Mouse (Mus musculus) testis, postnatal 14 days (tissue): ENCODE measurements around the gene Scrn2.

Experiments used
- DNase-seq: peaks from one replicate; pipeline ENCODE4 v3.0.0; 2021; ENCODE audit warnings: low spot score

Gene Scrn2

DNA sequence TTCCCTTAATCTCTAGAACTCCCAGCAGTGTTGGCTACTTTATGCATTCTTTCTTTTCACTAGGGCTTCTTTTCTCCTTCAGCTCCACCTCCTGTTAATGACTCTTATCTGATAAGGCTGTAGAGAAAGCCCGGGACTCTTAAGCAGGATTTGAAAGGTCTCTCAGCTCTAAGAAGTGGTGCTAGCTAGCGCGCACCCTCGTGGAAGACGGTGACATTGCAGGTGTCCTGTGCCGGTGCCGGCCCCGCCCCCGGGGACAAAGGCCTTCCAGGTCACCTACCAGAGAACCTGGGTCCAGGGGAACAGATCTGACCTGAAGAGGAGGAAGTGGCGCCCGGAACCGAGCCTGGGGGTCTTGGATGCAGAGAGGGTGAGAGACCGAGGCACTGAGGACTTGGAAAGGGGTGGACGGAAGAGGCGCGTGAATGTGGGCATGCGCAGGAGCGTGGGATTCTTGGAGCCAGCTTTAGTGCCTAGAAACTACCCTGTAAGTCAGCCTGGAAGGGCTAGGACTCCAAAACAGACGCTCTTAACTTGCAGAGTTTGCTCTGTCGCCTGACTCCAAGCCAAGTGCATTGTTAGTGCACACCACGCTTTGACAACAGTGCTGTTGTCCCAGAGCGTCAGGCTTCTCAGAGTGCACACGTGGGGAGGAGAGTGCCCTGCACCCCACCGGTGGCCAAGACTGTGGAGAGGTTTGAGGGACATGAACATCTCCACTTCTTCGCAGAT lies at the start of gene Scrn2:
Gene Scrn2, plus strand, starts transcription at position 253 of the 732 bp plus-strand sequence.
- peak; percentile 77 for DNase-seq

DNA sequence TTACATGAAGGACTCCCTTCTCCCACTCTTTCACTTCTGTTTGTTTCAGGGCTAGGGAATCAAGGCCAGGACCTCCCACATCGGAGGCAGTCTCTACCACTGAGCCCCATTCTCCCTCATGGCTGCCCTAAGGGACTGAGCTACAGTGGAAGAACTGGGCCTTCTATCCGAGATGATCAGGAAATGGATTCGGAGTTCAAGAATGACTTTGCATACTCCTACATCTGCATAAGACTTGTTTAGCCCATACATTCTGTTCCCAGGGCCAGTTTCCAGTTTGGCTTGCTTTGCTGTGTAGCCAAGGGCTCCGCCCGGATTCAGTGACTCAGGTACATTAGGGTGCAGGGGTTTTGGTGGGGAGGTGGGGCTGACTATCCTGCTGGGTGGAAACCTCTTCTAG lies 49.7 kb upstream of the Scrn2 start:
- no peak for DNase-seq

DNA sequence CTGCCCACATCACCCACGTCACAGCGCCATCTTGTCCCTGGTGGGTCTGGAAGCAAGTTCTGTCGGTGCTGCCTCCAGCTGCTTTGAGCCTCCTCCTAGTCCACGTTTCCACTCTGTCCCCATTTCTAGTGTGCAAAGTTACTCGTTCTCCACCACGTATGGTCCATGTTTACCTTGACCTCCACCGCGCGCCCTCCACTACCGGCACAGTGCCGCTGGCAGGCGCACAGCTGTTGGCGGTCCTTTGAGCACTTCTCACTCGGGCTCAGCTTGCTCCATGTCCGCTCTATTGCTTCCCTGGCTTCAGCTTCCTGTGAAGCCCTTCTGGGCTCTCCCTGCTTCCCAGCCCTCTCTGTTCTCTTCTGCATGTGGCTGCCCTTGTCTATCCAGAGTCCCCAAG lies 48.3 kb upstream of the Scrn2 start:
- no peak for DNase-seq

DNA sequence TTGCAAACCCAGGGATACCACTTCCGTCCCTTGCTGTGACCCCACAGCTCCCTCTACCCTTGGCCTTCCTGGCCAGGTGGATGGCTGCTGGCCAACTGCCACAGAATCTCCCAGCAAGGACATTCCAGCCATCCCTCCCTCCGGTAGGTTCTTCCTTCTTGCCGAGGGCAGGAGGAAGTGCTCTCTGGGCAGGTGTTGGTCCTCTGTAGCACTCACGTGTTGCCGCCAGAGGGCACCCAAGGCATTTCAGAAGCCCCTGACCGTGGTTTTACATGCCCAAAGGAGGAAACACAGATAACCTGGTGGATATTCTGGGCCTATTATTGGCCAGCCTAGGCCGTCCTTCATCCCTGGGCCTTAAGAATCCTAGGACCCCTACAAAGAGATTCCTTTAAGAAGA lies 47.4 kb upstream of the Scrn2 start:
- DNase-seq, result peak; percentile 51

DNA sequence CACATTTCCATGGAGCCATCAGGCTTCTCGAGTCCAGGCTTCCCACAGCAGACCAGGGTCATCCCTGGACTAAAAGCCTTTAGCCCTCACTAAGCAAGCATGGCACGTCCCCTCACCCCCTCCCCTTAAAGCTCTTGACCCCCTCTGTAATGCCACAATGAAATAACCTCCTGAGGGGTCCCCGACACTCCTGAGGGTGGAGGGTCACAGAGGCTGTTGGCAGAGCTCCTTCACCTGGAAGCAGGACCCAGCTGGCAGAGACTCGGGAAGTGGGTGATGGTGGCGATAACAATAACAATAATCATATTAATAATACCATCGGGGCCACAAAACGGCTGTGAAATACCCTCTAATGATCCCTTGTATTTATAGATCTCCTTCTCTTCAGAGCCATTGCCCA lies 46.9 kb upstream of the Scrn2 start, which contains the start of gene Sp2:
Gene Sp2, minus strand, starts transcription at position 101 of the 400 bp plus-strand sequence.
- no peak for DNase-seq

DNA sequence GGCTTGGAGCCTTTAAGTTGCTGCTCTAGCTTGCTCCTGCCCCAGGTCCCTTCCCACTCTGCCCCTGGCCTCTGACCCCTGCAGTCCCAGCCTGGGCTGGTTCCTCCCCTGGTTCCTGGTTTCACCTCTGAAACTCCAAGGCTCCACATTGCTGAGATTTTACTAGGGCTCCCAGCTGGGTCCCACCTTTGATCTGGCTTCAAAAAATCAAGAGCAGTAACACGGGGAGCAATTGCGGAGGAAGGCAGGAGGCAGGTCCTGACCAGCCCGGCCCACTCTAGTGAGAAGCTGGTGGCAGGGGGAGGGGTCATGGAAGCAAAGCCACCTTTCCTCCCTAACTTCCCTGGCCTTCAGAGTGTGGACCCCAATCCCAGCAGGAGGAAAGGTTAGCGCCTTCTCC lies 44.8 kb upstream of the Scrn2 start:
- no peak for DNase-seq

DNA sequence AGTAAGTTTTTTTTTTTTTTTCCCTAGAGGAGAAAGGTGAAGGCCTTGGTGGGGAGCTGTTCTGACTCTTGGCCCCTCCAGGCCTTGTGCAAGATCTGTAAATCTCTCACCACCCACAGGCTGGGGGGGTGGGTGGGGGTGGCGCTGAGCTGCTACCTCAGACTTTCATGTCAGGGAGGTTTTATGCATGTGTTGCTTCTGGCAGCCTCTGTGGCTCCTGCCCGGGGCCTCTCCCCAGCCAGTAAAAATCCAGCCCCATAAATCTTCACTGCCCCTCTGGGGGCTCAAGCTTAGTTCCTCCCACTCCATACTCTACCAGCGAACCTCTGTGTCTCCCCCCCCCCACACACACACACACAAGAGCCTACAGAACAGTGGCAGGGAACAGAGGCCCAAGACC lies 43.3 kb upstream of the Scrn2 start:
- no peak for DNase-seq

DNA sequence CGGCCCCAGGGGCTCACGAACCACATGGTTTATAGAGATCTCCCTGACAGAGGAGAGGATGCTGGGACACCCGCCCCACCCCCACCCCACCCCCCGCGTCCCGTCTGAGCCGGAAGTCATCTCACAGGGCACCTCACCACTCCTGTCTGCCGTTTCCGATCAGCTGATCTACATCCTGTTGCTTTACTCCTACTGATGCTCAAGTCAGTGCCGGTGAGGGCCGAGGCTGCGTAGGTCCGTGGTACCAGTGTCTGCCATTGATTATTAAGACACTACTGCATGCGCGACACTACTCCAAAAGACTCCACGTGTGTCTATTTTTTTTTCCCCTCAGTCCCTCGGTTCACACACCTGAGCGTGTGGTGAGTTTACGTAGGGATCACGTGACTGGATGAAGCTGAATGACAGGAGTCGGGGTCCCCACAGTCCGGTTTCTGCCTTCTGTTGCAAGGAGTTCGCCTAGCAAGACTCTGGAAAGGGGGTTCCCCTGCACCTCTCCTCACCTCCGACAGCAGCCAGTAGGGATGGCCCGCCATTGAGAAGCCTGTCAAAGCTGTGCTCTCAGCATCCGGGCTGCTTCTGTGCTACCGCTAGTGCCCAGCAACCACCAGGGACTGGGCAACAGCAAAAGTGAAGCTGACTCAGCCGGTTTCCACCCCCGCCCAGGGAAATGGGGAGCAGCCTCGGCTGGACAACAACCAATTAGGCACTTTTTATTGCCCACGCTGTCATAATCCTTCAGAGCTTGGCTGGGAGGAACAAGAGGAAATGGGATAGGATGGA lies 41.7 kb upstream of the Scrn2 start:
- no peak for DNase-seq

DNA sequence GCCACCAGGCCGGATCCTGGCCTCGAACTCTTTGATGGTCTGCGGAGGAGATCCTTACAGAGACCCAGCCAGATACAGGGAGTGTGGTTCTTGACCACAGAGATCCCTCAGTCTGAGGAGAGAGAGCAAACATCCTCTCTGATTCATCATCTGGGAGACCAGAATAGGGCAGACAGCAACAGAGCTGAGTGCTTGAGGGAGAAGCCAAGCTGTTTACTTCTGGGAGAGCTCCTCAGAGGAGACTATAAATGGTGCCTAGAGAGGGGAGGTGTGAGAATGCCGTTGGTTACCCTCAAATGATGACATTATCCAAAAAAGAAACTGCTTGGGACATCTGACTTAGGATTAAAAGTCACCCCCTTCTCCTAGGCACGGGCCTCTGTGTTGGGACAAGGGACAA lies 38.2 kb upstream of the Scrn2 start:
- DNase-seq, result no peak

DNA sequence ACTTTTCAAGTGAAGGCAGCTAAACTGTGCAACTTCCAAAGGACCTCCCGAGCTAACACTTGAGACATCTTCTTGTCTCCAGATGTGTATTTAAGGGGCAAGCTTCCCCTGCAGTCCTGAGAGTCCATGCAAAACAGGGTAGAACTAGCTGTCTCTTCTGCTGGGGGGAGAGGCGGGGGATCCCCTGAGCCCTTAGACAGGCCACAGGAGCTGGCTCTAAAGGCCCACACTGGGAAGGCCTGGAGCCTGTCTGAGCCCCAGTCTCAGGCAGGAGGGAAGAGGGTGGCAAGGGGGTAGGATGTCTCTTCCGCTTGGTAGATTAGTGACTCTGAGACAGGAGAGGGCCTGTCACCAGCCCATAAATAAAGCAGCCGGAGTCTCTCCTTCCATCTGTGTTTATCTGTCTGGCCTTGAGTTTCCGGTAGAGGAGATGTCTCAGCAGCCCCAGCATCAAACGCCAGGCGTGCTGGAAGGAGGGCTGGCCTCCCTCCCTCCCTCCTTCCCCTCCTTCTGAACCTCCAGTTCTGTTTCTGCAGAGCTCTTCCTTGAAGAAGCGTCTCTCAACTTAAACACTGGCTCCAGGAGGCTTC lies 36.9 kb upstream of the Scrn2 start:
- DNase-seq, result no peak

DNA sequence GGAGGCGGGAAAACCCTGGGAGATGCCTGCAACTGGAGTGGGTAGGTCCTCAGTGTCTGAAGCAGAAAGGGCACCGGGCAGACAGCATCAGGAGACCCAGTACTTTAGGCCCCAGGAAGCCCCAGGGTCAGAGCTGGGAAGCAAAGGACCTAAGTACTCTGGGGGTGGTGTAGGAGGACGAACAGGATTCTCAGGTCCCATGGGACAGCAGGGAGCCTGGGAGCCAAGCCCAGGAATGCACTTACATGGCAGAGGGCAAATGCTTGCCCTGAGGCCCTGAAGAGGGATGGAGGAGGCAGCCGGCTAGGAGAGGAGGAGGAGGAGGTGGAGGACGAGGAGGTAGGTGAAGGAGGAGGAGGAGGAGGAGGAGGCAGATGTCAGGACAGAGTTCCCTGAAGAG lies 34.7 kb upstream of the Scrn2 start:
- no peak for DNase-seq

DNA sequence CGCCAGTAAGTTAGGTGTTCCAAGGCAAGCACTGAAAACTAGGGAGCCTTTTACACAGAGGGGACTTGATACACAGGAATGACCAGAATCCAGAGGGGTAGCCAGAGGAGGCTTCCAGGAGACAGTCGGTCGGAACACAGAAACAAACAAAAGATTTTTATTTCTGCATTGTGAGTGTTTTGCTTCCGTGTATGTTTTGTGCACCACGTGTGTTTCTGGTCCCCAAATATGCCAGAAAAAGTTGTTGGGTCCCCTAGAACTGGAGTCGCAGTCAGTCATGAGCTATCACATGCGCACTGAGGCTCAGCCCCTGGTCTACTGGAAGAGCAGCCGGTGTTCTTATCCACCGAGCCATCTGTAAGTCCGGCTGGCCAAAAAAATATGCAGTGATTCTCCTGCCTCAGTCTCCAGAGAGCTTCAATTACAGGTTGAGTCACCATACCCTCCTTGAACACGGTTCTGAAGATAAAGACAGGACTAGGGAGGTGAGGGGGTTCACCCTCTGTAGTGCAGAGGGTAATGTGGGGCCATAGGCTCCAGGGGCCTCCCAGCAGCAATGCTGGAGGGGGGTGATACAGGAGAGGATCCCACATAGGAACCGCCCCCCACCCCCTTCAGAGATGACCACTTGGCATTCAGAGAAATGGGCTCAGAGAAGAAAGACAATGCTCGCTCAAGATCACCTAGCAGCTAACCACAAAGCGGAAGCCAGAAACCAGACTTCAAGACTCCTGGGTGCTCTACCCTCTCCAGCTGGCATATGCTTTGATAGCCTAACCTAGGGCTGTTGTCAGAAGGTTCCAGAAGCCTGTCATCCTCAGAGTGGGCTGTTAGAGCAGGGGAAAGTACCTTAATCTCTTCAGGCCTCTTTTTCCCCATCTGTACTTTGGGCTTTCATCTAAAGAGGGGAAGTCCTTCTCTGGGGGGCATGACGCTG lies 33.6 kb upstream of the Scrn2 start:
- no peak for DNase-seq

DNA sequence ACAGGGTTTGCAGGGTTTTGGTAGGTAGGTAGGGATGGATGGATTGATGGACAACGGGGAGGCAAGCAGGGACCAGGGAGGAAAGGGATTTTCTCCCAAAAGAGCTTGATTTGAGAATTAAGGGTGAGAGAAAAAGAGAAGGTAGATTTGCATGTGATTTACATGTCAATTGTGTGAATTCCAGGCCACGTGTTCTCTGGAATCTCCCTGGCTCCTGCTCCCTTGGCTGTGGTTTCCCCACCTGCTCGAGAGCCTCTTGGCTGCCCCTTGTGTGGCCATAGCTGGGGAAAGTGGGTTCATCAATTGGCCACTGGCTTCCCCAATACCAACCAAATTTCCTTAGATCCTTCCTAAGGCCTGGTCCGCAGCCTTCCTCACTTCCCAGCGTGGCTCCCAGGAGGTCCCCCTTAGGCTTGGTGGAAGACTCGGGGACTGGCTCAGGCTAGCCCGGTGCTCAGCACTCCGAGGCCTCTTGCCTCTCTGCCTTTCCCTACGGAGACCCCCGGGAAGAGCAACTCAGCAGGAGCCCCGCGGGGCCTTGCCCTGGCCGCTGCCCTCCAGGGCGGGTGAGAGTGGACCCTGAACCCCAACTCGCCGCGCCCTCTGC lies 32.9 kb upstream of the Scrn2 start:
- DNase-seq, result no peak

DNA sequence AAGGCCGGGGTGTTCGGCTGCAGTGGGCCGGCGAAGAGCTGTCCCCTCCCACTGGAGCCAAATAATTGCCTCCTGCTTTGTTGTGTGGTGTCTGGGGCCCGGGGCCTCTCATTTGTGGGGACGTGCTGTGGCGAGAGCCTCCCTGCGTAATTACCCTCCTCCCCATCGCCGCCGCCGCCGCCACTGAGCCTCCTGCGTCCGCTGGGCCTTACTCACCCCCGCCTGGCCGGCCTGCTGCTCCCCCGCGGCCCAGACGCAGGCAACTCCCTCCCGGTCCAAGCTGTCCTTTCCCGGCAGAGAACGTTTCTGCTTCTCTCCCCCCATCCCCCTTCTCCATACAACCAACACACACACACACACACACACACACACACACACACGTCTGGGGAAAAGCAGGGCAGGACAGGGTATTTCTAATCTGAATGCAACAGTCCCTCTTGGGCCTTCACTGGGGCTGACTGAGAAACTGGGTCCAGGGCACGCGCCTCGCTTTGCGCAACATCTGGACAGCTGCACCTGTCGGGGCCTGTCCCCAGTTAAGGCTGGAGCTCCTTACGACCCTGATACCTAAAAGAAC lies 32.3 kb upstream of the Scrn2 start:
- no peak for DNase-seq

DNA sequence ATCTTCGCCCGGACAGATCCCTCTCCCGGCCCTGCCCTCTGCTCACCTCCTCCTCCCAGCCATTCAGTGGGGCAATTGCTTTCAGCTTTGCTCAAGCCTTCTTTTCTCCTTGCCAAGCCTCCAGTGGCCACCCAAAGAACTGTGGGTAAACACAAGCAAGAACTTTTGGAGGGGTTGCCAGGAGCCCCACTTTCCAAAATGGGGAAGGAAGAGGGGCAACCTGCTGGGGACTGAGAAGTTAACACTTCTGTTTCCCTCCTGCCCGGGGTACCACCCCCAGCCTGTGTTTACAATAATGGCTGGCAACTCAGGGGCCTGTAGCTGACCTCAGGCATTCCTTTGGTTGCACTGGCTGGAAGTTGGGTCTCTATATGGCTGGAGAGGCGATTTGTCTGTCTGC lies 26.6 kb upstream of the Scrn2 start:
- no peak for DNase-seq

DNA sequence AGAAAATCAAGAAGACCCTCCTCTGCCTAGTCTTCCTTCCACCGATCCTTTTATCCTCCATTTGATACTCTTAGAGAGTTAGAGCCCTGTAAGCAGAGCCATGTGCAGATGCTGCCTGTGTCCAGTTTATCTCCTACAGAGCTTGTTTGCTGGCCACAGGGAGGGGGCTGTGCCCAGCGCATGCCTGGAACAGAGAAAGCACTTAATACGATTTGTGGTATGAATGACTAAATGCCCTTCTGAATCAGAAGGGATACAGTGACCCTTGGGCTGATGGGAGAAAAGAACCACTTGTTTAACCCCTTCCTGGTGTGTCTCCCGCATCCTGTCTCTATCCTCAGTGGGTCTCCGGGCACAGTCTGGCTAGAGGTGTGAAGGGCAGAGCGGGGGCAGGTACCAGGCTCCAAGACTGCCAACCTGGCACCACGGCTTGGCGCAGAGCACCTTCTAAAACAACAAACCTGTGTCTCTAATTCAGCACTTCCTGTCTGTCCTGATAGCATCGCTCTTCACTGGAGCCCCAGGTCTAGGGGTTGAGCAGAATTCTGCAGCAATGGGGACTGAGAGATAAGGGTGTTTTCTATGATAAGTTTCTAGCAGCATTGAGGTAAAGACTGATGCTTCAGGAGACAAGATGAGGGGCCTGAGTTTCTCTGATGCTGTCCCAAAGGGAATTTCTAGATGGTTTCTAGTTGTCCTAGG lies 22.5 kb upstream of the Scrn2 start:
- DNase-seq, result no peak

DNA sequence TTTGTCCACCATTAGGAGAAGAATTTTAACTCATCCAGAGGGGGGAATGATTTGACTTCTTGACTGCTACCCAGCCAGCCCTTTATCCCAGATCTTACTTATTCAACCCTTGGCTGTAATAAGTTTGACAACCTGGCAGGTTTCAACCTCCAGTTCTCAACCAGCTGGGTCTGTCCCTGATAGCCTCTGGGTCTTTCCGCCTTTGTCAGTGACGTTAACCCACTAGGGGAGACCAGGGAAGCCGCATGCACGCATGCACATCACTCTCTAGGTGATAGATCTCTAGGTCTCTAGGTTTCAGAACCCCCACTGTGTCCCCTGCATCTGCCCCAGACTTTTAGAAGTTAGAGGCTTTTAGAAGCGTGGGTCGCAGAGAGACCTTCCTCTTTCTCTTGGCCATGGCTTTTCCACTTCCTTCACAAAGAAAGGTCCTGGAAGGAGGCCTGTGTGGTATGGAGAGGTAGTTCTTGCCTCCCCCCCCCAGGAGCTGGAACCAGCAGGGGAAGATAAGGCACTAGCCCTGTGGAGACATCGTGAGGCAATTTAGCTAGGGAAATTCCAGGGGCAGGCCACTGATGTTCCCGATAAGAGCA lies 20.4 kb upstream of the Scrn2 start:
- no peak for DNase-seq

DNA sequence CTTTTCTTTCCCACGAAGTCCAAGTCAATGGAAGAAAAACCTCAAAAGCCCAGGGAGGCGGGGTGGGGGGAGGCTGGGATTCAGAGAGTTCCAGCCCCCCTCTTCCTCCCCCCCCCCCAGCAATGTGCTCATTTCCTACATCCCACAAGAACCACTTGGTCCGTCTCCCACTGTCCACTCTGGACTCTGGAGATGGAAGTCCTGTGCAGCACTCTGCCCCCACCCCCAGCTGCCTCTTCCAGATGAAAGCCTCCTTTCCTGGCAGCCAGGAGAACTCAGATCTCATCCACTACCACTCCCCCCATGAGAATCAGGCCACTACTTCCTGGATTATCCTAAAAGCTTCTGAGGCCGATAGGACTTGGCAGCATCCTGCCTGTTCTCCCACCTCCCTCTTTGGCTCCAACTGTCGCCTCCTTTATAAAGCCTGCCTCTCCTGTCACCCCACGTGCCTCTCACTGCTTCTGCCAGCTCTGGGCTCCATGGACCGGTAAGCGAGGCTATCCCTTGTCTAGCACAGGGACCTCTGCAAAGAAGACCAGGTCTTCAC lies 16.5 kb upstream of the Scrn2 start, which contains the start of gene Sp6:
Gene Sp6, plus strand, starts transcription at position 274 of the 550 bp plus-strand sequence.
- DNase-seq, result no peak

DNA sequence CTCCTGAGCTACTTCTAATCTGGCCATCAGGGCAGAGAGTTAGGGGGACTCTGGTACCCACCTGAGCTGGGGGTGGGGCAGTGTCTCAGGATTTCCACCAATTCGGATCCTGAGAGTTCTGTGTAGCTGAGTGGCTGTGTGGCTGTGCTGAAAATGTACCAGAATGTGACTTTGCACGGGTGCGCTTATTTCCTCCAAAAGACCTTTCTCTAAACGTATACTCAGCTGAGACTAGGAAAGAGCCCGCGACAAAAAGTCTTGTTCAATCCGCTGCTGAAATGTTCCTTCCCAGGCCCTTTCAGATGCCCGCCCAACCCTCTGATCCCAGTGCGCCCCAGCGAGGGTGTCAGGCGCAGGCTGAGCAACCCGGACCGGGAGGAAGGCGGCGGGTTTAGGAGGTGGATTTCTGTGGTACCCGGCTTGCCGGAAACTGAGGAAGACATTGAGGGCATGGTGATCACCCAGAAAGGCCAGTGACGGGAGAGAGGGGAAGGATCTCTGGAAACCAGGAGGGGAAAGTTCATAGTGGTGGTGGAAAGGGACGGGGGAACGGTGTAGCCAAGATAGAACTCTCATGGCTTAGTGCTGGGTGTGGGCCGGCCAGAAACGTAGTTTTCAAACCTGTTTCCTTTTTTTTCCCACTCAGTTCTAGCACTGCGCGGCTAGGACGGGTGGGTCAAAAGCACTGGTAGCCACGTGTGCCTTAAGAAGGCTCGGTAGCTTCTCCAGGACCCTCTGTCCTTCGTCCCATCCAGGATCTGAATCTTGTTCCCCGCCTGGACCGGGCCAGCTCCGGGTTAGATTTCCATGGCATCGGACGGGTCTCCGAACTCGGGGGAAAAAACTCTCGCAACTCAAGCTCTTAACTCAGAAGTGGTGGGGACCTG lies 11.8 kb upstream of the Scrn2 start:
- DNase-seq, result no peak
